Mouse (Mus musculus): ENCODE results near the gene Clstn3.
"Not testable (repeated sequence)": the region's sequence is repeated elsewhere in the genome, so short reads cannot be mapped to it uniquely, and the experiment has no call there.

The Clstn3 gene

GRCm38 (mm10) chr6:124478874-124479572 is 14.4 kb upstream of the Clstn3 start:
- DNase-seq (ENCODE audit: low spot score) = no peak

- peak; percentile 60 for DNase-seq (ENCODE audit: low spot score)
Observed at GRCm38 (mm10) chr6:124477922-124478651, 13.5 kb upstream of the Clstn3 start.

- DNase-seq (ENCODE audit: low spot score) = no peak
Observed at GRCm38 (mm10) chr6:124477221-124477655, 12.6 kb upstream of the Clstn3 start.

- no peak for DNase-seq (ENCODE audit: low spot score)
Observed at GRCm38 (mm10) chr6:124476796-124477195, 12.2 kb upstream of the Clstn3 start.

GRCm38 (mm10) chr6:124476216-124476615 is 11.6 kb upstream of the Clstn3 start:
- no peak for DNase-seq (ENCODE audit: low spot score)

GRCm38 (mm10) chr6:124475335-124476075 is 10.9 kb upstream of the Clstn3 start:
- not testable (repeated sequence) for DNase-seq (ENCODE audit: low spot score)

- DNase-seq (ENCODE audit: low spot score) = no peak
Observed at GRCm38 (mm10) chr6:124474621-124475020, 10.0 kb upstream of the Clstn3 start.

- DNase-seq (ENCODE audit: low spot score) = no peak
Observed at GRCm38 (mm10) chr6:124472801-124473200, 8.2 kb upstream of the Clstn3 start.

- not testable (repeated sequence) for DNase-seq (ENCODE audit: low spot score)
Observed at GRCm38 (mm10) chr6:124471783-124472638, 7.4 kb upstream of the Clstn3 start.

- no peak for DNase-seq (ENCODE audit: low spot score)
Observed at GRCm38 (mm10) chr6:124471121-124471520, 6.5 kb upstream of the Clstn3 start.

GRCm38 (mm10) chr6:124465729-124466128 is 1.1 kb upstream of the Clstn3 start:
- no peak for DNase-seq (ENCODE audit: low spot score)

- DNase-seq (ENCODE audit: low spot score) = no peak
Observed at GRCm38 (mm10) chr6:124465299-124465698, 705 bp upstream of the Clstn3 start.

GRCm38 (mm10) chr6:124463881-124464291 is 708 bp downstream of the Clstn3 start:
- DNase-seq (ENCODE audit: low spot score) = no peak

- DNase-seq (ENCODE audit: low spot score) = no peak
Observed at GRCm38 (mm10) chr6:124459388-124459787, 5.2 kb downstream of the Clstn3 start.

GRCm38 (mm10) chr6:124458505-124458904 is 6.1 kb downstream of the Clstn3 start:
- DNase-seq (ENCODE audit: low spot score) = no peak

- DNase-seq (ENCODE audit: low spot score) = no peak
Observed at GRCm38 (mm10) chr6:124457827-124458226, 6.8 kb downstream of the Clstn3 start.

- no peak for DNase-seq (ENCODE audit: low spot score)
Observed at GRCm38 (mm10) chr6:124456243-124456642, 8.4 kb downstream of the Clstn3 start.

- no peak for DNase-seq (ENCODE audit: low spot score)
Observed at GRCm38 (mm10) chr6:124453756-124454155, 10.8 kb downstream of the Clstn3 start.

GRCm38 (mm10) chr6:124451995-124452394 is 12.6 kb downstream of the Clstn3 start:
- no peak for DNase-seq (ENCODE audit: low spot score)

- no peak for DNase-seq (ENCODE audit: low spot score)
Observed at GRCm38 (mm10) chr6:124449668-124450383, 14.8 kb downstream of the Clstn3 start.
